Mouse (Mus musculus): ENCODE measurements around the gene Phldb1. TPM values are rescaled to one million over a fixed set of nuclear protein-coding genes. Genes with fewer than 3 reads are reported as not detected.

The Phldb1 gene
- polyA plus RNA-seq, 1 experiment from 2014 or later = 23.7 TPM

Other genes with a start within 250 kb of the Phldb1 start
- 0.05 and 0.23 TPM in 2 replicates for gene Cxcr5, start 173.3 kb downstream of the Phldb1 start, polyA plus RNA-seq (2015; fragmentation: Nextera tagmentation; extraction: Ambion mirVana)
- gene Ddx6, start 130.3 kb downstream of the Phldb1 start, polyA plus RNA-seq (2015; fragmentation: Nextera tagmentation; extraction: Ambion mirVana) = 10.7 and 10.9 TPM in 2 replicates
- gene Treh, start 62.0 kb downstream of the Phldb1 start, polyA plus RNA-seq (2015; fragmentation: Nextera tagmentation; extraction: Ambion mirVana) = not detected in 2 replicates
- gene Arcn1, start 32.6 kb upstream of the Phldb1 start, polyA plus RNA-seq (2015; fragmentation: Nextera tagmentation; extraction: Ambion mirVana) = 106 and 125 TPM in 2 replicates
- gene Ift46, start 32.7 kb upstream of the Phldb1 start, polyA plus RNA-seq (2015; fragmentation: Nextera tagmentation; extraction: Ambion mirVana) = 54.3 and 66.6 TPM in 2 replicates
- 2.1 and 2.8 TPM in 2 replicates for gene Tmem25, start 64.1 kb upstream of the Phldb1 start, polyA plus RNA-seq (2015; fragmentation: Nextera tagmentation; extraction: Ambion mirVana)
- gene Ttc36, start 67.9 kb upstream of the Phldb1 start, polyA plus RNA-seq (2015; fragmentation: Nextera tagmentation; extraction: Ambion mirVana) = 0.30 and 1.1 TPM in 2 replicates
- 9.3 and 10.1 TPM in 2 replicates for gene Kmt2a, start 146.1 kb upstream of the Phldb1 start, polyA plus RNA-seq (2015; fragmentation: Nextera tagmentation; extraction: Ambion mirVana)
- gene Atp5l, start 185.5 kb upstream of the Phldb1 start, polyA plus RNA-seq (2015; fragmentation: Nextera tagmentation; extraction: Ambion mirVana) = 1,028 and 1,424 TPM in 2 replicates
- 14.7 and 17.6 TPM in 2 replicates for gene Ube4a, start 230.4 kb upstream of the Phldb1 start, polyA plus RNA-seq (2015; fragmentation: Nextera tagmentation; extraction: Ambion mirVana)
- gene Cd3g, start 245.2 kb upstream of the Phldb1 start, polyA plus RNA-seq (2015; fragmentation: Nextera tagmentation; extraction: Ambion mirVana) = 5.5 and 64.7 TPM in 2 replicates
- gene Cd3d, start 246.6 kb upstream of the Phldb1 start, polyA plus RNA-seq (2015; fragmentation: Nextera tagmentation; extraction: Ambion mirVana) = 1.4 and 16.0 TPM in 2 replicates